Mouse (Mus musculus): ENCODE measurements around the gene Spred1. TPM values are rescaled to one million over a fixed set of nuclear protein-coding genes. Genes with fewer than 3 reads are reported as not detected.

Gene Spred1
- polyA plus RNA-seq, 1 experiment from 2014 or later = 6.9 TPM

DNA sequence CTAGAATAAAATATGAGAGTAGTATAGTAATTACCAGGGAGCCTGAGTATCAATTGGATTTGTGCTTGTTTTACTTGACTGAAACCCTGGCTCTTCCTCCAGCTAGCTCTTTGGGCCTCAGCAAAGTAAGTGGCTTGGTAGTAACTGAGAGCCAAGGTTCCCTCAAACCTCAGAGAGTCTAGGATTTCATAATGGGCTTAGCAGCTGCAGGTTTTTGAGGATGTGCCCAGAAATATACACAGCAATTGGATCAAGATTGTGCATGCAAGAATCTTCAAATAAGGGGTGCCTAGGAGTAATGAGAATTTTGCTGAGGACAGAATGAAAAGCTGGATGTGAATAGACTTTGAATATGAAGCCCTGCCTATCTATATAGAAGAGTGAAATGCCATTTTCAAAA lies 69.7 kb downstream of the Spred1 start:
- Histone ChIP-seq H3K4me2 (no peak overlapping the region), H3K4me3 (no peak overlapping the region), H3K36me3 (peaks cover 4% of the 10 kb centered on the region; the same call in 1 of the 2 replicates), H3K9ac (no peak overlapping the region), H3K4me1 (replicated peaks) (0 out of 2 replicates have a peak, but pooled peaks cover 3% of the 10 kb centered on the region), H3K27me3 (no peaks in the 10 kb centered on the region), H3K9me3 (replicated peaks) (no peaks in the 10 kb centered on the region), H3K27ac (no peak overlapping the region)
- ATAC-seq (replicated peaks; ENCODE audit: insufficient number of reproducible peaks, insufficient read depth, low FRiP score, low read depth) = no peak

DNA sequence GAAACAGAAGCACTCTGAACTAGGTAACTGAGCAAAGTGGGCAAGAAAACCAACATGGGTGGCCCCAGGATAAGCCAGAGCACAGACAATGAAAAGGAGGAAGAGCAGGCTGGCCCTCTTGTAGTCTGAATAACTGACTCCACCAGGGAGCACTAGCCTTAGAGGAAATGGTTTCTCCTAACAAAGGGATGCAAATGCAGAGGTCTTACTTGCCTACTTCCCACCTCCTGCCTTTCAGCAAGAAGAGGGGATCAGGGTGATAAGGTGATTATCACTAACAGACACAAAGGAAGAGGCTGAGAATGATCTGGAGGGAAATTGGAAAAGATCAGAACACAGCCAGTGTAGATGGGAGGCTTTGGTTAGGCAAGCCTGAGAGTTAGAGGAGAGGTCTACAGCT lies 73.1 kb downstream of the Spred1 start:
- no peak overlapping the region for H3K9ac ChIP-seq
- no peak overlapping the region for H3K4me3 ChIP-seq
- ATAC-seq (replicated peaks; ENCODE audit: insufficient number of reproducible peaks, insufficient read depth, low FRiP score, low read depth) = no peak
- H3K4me1 ChIP-seq (replicated peaks) = 0 out of 2 replicates have a peak, but pooled peaks cover 3% of the 10 kb centered on the region
- H3K9me3 ChIP-seq (replicated peaks) = no peaks in the 10 kb centered on the region
- H3K4me2 ChIP-seq = no peak overlapping the region
- H3K27ac ChIP-seq = no peak overlapping the region
- H3K36me3 ChIP-seq = no peaks in the 10 kb centered on the region
- H3K27me3 ChIP-seq = no peaks in the 10 kb centered on the region

DNA sequence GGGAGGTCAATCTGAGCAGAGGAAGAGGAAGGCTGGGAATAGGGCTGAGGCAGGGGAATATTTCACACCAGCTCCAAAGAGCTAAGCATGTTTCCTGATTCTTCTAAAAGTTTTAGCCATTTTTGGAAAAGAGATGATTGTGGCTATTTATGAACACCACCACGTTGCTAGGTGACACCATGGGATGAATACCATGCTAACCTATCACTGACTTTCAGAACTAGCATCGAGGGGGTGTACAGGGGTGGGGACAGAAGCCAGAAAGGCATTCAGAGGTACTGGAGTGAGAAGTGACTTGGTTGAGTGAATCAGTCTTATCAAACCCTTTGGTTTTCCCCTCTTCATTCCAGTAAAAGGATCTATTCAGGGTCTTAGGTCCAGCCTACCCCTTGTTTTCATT lies 74.0 kb downstream of the Spred1 start:
- 30% methylated on average over 2 of the region's 2 CpGs for WGBS
- Histone ChIP-seq H3K4me3 (no peak overlapping the region), H3K4me1 (replicated peaks) (0 out of 2 replicates have a peak, but pooled peaks cover 3% of the 10 kb centered on the region), H3K27me3 (no peaks in the 10 kb centered on the region), H3K4me2 (no peak overlapping the region), H3K27ac (no peak overlapping the region), H3K36me3 (no peaks in the 10 kb centered on the region), H3K9me3 (replicated peaks) (no peaks in the 10 kb centered on the region), H3K9ac (no peak overlapping the region)
- 0 out of 2 replicates have a peak, but pooled peaks have one; percentile 2 for ATAC-seq (replicated peaks; ENCODE audit: insufficient number of reproducible peaks, insufficient read depth, low FRiP score, low read depth)

DNA sequence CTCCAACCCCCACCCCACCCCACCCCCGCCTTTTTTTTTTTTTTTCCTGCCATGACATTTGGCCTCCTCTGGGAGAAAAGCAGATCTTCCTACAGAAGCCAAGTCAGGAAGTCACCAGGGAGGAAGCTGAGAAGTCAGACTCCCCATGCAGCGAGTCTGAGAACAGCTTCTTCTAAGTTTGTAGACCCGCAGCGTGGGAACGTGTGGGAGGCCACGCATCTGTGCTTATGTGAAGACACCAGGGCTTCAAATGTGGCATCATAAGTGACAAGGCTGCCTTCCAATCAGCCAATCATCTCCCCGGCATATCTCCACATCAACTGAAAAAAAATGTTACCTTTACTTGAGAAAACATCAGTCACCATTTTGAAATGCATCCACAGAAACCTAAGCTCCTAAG lies 74.4 kb downstream of the Spred1 start:
- H3K36me3 ChIP-seq = no peaks in the 10 kb centered on the region

DNA sequence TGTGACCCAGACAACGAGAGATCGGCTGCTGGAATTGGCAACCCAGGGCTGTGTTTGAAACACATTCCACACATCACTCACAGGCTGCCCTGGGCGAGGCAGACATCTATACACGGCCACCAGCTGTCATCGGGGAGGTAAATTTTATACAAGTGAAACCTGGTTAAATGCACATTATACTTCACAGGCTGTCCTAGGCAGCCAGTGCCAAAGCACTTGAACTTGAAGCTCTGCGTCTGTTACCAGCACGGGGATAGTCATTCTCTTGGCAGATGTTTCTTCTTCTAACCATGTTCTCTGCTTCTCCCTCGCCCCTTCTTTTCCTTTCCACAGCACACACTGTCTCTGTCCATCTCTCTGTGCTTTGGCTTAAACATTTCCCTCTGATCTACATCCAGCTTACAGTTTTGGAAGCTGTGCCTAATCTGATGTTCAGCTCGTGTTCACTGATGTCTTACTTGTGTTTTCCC lies 79.7 kb downstream of the Spred1 start:
- no peak overlapping the region for H3K4me3 ChIP-seq
- 0 out of 2 replicates have a peak overlapping the region, but pooled peaks have one; percentile 21 for H3K4me2 ChIP-seq
- no peak for ATAC-seq (replicated peaks; ENCODE audit: insufficient number of reproducible peaks, insufficient read depth, low FRiP score, low read depth)

More for the DNA sequence above, 74.4 kb downstream of the Spred1 start:
- H3K4me3 ChIP-seq = no peak overlapping the region
- peaks cover 3% of the 10 kb centered on the region for H3K4me1 ChIP-seq (replicated peaks)
- no peak for ATAC-seq (replicated peaks; ENCODE audit: insufficient number of reproducible peaks, insufficient read depth, low FRiP score, low read depth)
- 44% methylated on average over 7 of the region's 7 CpGs for WGBS
- no peak overlapping the region for H3K9ac ChIP-seq
- no peaks in the 10 kb centered on the region for H3K27me3 ChIP-seq
- H3K27ac ChIP-seq = no peak overlapping the region
- H3K9me3 ChIP-seq (replicated peaks) = no peaks in the 10 kb centered on the region
- no peak overlapping the region for H3K4me2 ChIP-seq

DNA sequence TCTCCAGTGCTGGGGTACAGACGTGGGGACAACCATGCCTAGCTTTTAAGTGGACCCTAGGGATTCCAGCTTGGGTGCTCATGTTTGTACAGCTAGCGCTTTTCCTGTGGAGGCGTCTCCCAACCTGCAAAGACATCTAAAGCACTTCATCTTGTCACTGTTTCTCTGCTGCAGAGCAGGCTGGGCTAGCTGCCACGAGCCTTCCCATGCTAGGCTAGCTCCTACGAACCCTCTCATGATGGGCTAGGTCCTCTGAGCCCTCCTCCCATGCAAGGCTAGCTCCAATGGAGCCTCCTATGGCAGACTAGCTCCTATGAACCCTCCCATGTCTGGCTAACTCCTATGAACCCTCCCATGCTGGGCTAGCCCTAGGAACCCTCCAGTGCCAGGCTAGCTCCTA lies 82.2 kb downstream of the Spred1 start:
- 58% methylated on average over 5 of the region's 5 CpGs for WGBS
- Histone ChIP-seq H3K27ac (no peak overlapping the region), H3K4me3 (no peak overlapping the region), H3K4me2 (no peak overlapping the region), H3K27me3 (no peaks in the 10 kb centered on the region), H3K9ac (no peak overlapping the region), H3K9me3 (replicated peaks) (no peaks in the 10 kb centered on the region), H3K4me1 (replicated peaks) (peaks cover 7% of the 10 kb centered on the region), H3K36me3 (no peaks in the 10 kb centered on the region)
- ATAC-seq (replicated peaks; ENCODE audit: insufficient number of reproducible peaks, insufficient read depth, low FRiP score, low read depth) = no peak

More for the DNA sequence above, 79.7 kb downstream of the Spred1 start:
- WGBS = 34% methylated on average over 9 of the region's 9 CpGs
- no peaks in the 10 kb centered on the region for H3K27me3 ChIP-seq
- H3K27ac ChIP-seq = no peak overlapping the region
- H3K9ac ChIP-seq = no peak overlapping the region
- peaks cover 7% of the 10 kb centered on the region for H3K4me1 ChIP-seq (replicated peaks)
- no peaks in the 10 kb centered on the region for H3K9me3 ChIP-seq (replicated peaks)
- H3K36me3 ChIP-seq = no peaks in the 10 kb centered on the region

DNA sequence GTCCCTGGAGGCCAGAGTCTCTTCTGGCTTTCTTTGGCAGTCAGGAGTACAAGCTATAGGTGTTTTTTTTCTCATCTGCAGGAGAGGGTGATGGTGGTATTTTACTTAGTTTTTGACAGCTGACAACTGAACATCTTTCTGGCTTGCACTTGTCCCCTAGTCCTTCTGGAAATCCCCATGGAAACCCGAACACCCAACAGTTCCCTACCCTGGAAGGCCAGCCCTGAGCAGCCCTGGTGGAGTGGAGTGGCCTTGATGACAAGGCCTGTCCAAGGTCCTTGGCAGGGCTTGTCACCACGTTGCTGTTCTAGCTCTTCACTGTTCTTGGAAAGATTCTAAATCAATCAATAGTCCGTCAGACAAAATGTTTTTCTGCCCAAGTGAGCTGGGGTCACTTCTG lies 83.4 kb downstream of the Spred1 start:
- Histone ChIP-seq H3K9me3 (replicated peaks) (no peaks in the 10 kb centered on the region), H3K9ac (no peak overlapping the region), H3K4me2 (no peak overlapping the region), H3K36me3 (no peaks in the 10 kb centered on the region), H3K4me1 (replicated peaks) (peaks cover 9% of the 10 kb centered on the region), H3K27ac (no peak overlapping the region), H3K27me3 (no peaks in the 10 kb centered on the region), H3K4me3 (no peak overlapping the region)
- WGBS = 35% methylated on average over 3 of the region's 3 CpGs
- ATAC-seq (replicated peaks; ENCODE audit: insufficient number of reproducible peaks, insufficient read depth, low FRiP score, low read depth) = no peak

DNA sequence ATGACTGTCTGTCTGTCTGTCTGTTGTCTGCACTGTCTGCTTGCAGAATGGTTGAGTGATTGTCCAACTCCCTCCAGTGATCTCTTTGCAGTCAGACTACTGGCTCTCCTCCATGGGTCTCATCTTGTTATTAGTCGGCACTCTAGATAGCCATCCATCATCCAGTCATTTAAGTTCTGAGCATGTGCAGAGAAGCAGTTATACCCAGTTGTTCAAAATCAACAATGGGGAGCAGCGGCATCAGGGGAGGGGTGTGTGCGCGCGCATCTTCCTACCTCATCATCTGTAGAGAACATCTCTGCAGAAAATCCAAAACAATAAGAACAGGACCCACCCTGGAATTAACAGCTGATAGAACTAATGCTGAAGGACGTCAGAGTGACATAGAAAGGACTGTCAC lies 83.9 kb downstream of the Spred1 start:
- Histone ChIP-seq H3K9me3 (replicated peaks) (no peaks in the 10 kb centered on the region), H3K4me1 (replicated peaks) (peaks cover 11% of the 10 kb centered on the region), H3K36me3 (no peaks in the 10 kb centered on the region), H3K27me3 (no peaks in the 10 kb centered on the region), H3K27ac (no peak overlapping the region), H3K4me2 (no peak overlapping the region), H3K4me3 (no peak overlapping the region), H3K9ac (no peak overlapping the region)
- ATAC-seq (replicated peaks; ENCODE audit: insufficient number of reproducible peaks, insufficient read depth, low FRiP score, low read depth) = no peak
- WGBS = 79% methylated on average over 6 of the region's 6 CpGs

DNA sequence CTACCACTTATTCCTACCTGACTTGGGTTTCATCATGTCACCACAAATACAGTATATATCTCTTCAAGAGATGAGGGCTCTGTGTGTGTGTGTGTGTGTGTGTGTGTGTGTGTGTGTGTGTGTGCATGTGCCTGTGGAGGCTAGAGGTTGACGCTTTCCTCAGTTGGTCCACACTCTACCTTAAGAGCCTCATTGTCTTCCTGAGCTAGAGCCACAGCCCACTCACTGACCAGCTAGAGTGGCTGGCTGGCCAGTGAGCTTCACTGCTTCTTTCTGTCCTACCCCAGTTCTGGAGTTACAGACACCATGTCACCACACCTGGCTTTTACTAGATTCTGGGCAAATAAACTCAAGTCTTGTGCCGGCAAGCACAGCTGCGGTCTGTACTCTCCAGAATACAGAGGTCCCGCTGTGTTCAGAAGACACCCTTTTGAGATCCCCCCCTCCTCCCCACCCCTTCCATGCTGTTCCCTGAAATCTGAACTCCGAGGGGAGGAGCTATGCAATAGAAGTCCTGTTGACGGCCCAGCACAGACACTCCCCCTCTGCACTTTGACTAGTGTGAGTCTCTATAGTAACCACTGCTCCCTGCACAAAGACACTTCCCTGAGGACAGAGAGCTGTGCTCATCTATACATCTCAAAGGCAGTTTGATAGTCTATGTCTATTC lies 89.4 kb downstream of the Spred1 start:
- Histone ChIP-seq H3K4me3 (peak overlapping the region; percentile 30), H3K36me3 (no peaks in the 10 kb centered on the region), H3K4me1 (replicated peaks) (peaks cover 11% of the 10 kb centered on the region; the same call in 1 of the 2 replicates), H3K9ac (no peak overlapping the region), H3K27ac (no peak overlapping the region), H3K4me2 (peak overlapping the region; percentile 62), H3K9me3 (replicated peaks) (no peaks in the 10 kb centered on the region), H3K27me3 (no peaks in the 10 kb centered on the region)
- 4% methylated on average over 6 of the region's 6 CpGs for WGBS
- ATAC-seq (replicated peaks; ENCODE audit: insufficient number of reproducible peaks, insufficient read depth, low FRiP score, low read depth) = peak; percentile 93

DNA sequence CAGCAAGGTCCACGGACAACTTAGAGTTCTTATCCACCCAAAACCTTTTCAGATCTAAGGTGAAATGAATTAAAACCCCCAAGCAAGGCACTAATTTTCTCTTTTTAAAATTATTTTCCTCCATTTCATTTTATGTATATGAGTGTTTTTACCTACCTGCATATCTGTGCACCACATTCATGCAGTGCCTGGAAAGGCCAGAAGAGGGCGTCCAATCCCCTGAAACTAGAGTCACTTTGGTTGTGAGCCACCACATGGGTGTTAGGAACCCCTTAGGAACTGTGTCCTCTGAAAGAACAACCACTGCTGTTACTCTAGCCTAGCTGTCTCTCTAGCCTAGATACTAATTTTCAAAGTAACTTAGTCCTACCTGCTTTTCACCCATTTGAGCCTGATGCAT lies 95.0 kb downstream of the Spred1 start:
- Histone ChIP-seq H3K4me2 (no peak overlapping the region), H3K27me3 (no peaks in the 10 kb centered on the region), H3K4me1 (replicated peaks) (0 out of 2 replicates have a peak, but pooled peaks cover 2% of the 10 kb centered on the region), H3K27ac (no peak overlapping the region), H3K9me3 (replicated peaks) (no peaks in the 10 kb centered on the region), H3K36me3 (no peaks in the 10 kb centered on the region), H3K9ac (no peak overlapping the region), H3K4me3 (no peak overlapping the region)
- no peak for ATAC-seq (replicated peaks; ENCODE audit: insufficient number of reproducible peaks, insufficient read depth, low FRiP score, low read depth)
- 65% methylated on average over 2 of the region's 2 CpGs for WGBS

DNA sequence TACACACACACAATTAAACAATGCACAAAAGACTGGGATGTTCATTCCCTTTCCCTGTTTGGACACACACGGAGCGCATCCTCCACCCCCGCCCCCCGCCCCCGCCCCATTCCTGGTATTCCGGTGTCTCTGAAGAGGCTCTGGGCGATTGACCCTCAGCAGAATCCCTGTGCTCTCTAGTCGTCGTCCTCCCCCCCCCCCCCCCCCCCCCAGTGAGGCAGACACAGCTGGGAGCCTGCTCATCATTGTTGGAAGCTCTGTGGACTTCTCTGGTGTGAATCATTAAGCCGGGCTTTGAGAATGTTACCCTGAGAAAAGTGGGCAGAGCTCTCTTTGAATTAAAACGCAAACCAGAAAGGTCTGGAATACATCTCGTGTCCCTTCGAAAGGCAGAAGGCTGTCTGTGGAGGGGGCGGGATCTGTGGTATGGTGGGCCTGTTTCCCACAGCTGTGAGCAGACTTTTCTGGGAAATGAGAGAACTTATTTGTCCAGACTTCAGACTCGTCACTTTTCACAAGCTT lies 96.6 kb downstream of the Spred1 start:
- no peak for ATAC-seq (replicated peaks; ENCODE audit: insufficient number of reproducible peaks, insufficient read depth, low FRiP score, low read depth)
- Histone ChIP-seq H3K36me3 (no peaks in the 10 kb centered on the region), H3K4me1 (replicated peaks) (0 out of 2 replicates have a peak, but pooled peaks cover 2% of the 10 kb centered on the region), H3K4me3 (no peak overlapping the region), H3K9me3 (replicated peaks) (no peaks in the 10 kb centered on the region), H3K9ac (no peak overlapping the region), H3K27ac (no peak overlapping the region), H3K27me3 (no peaks in the 10 kb centered on the region), H3K4me2 (peak overlapping the region; percentile 25; the same call in 1 of the 2 replicates)
- 17% methylated on average over 15 of the region's 15 CpGs for WGBS

DNA sequence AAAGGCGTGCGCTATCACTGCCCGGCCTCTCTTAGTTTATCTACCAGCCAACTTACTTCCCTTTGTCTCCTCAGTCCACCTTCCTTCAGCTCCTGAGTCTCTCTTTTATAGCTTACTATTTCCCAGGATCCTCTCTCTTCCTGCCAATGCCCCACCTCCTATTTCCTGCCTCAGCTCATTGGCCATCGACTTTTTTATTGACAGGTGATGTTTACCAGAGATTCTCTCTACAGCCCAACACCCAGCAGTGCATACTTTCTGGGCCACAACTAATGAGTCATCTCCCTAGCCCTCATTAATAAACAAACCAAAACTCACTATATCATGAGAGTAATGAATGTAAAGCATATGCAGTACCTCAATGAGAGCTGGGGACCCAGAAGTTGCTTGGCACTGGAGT lies 98.4 kb downstream of the Spred1 start:
- Histone ChIP-seq H3K4me1 (replicated peaks) (0 out of 2 replicates have a peak, but pooled peaks cover 2% of the 10 kb centered on the region), H3K4me2 (no peak overlapping the region), H3K9me3 (replicated peaks) (no peaks in the 10 kb centered on the region), H3K36me3 (no peaks in the 10 kb centered on the region), H3K27ac (no peak overlapping the region), H3K4me3 (no peak overlapping the region), H3K27me3 (no peaks in the 10 kb centered on the region), H3K9ac (no peak overlapping the region)
- no peak for ATAC-seq (replicated peaks; ENCODE audit: insufficient number of reproducible peaks, insufficient read depth, low FRiP score, low read depth)
- WGBS = 89% methylated on average over 4 of the region's 4 CpGs

All from heart, embryonic 15.5 days (tissue).